Mouse (Mus musculus): ENCODE results near the gene Rbm45. TPM values are rescaled to one million over a fixed set of nuclear protein-coding genes. Genes with fewer than 3 reads are reported as not detected.

Gene Rbm45
- polyA plus RNA-seq (2014; fragmentation: Nextera tagmentation; extraction: Ambion mirVana), result 15.9 and 17.1 TPM in 2 replicates

DNA sequence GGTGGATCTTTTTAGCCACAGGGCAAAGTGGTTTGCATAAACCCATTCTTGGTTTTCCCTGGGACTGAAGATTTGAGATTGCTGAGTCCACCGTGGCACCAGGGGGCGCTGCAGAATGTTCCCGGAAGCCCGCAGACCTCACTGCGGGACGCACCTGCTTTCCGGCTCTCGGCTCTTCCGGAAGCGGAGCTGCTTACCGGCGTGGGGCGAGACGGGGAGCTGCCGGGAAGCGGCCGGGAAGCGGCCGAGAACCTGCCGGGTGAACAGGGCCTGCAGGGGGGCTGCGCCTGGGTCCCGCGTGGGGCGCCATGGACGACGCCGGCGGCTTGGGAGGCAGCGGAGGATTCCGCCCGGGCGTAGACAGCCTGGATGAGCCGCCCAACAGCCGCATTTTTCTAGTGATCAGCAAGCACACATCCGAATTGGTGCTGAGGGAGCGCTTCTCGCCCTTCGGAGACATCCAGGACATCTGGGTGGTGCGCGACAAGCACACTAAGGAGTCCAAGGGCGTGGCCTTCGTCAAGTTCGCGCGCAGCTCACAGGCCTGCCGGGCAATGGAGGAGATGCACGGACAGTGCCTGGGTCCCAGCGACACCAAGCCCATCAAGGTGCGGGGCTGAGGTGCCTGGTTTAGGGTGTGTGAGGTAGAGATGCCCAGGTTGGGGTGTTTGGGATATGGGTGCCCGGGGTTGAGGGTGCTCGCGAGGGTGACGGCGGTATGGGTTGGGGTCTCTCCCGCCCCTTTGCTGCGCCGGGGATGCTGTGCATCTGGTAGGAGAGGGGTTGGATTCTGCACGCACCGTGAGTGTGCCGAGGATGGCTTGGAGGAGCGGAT, at the start of gene Rbm45:
Rbm45 (plus strand) TSS at position 164 of the 835 bp plus-strand sequence.
- peak within 1 kb of the TSS; percentile 83 for H3K4me2 ChIP-seq (replicated peaks)
- peaks cover 10% of the 10 kb centered on the region for H3K4me1 ChIP-seq (replicated peaks; ENCODE audit: control insufficient read depth, insufficient read depth, low read length)
- WGBS, result 0% methylated on average over 61 of the region's 61 CpGs
- H3K27ac ChIP-seq, result peak within 1 kb of the TSS; percentile 47; the same call in 1 of the 2 replicates
- peaks cover 33% of the 10 kb centered on the region for H3K36me3 ChIP-seq (replicated peaks; ENCODE audit: control insufficient read depth, insufficient read depth)
- peak within 1 kb of the TSS; percentile 80 for H3K4me3 ChIP-seq (replicated peaks; ENCODE audit: low read length)
- no peaks in the 10 kb centered on the region for H3K9me3 ChIP-seq (ENCODE audit: control insufficient read depth, low read length)
- DNase-seq (ENCODE audit: low spot score), result peak; percentile 94
- no peaks in the 10 kb centered on the region for H3K27me3 ChIP-seq (ENCODE audit: control insufficient read depth, insufficient read depth, low read length)
- ATAC-seq (ENCODE audit: low FRiP score), result peak; percentile 89
- H3K9ac ChIP-seq, result peak within 1 kb of the TSS; percentile 83

DNA sequence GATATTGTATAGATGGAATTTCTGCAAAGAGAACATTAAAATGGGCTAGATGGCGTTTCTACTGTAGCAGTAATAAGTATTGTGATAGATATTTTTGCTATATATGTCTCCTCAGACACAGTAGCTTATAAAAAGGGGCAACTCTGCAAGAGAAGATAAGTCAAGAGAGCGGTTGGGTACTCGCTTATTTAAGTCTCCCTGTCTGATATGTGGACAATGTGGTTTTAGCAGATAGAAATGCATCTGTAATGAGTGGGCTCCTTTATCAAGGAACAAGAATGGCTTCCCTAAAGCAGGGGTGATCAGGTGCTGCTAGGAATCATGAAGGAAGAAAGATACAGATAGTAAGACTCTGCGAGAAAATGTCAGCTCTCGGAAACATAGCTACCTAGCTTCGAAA, 49.4 kb upstream of the Rbm45 start:
- no peaks in the 10 kb centered on the region for H3K27me3 ChIP-seq (ENCODE audit: control insufficient read depth, insufficient read depth, low read length)
- no peaks in the 10 kb centered on the region for H3K4me1 ChIP-seq (replicated peaks; ENCODE audit: control insufficient read depth, insufficient read depth, low read length)
- 90% methylated on average over 6 of the region's 6 CpGs for WGBS
- no peak overlapping the region for H3K27ac ChIP-seq
- no peaks in the 10 kb centered on the region for H3K36me3 ChIP-seq (replicated peaks; ENCODE audit: control insufficient read depth, insufficient read depth)
- DNase-seq (ENCODE audit: low spot score) (no peak), ATAC-seq (ENCODE audit: low FRiP score) (no peak)
- no peak overlapping the region for H3K9ac ChIP-seq
- H3K4me2 ChIP-seq (replicated peaks), result no peak overlapping the region
- H3K9me3 ChIP-seq (ENCODE audit: control insufficient read depth, low read length), result no peaks in the 10 kb centered on the region
- no peak overlapping the region for H3K4me3 ChIP-seq (replicated peaks; ENCODE audit: low read length)

DNA sequence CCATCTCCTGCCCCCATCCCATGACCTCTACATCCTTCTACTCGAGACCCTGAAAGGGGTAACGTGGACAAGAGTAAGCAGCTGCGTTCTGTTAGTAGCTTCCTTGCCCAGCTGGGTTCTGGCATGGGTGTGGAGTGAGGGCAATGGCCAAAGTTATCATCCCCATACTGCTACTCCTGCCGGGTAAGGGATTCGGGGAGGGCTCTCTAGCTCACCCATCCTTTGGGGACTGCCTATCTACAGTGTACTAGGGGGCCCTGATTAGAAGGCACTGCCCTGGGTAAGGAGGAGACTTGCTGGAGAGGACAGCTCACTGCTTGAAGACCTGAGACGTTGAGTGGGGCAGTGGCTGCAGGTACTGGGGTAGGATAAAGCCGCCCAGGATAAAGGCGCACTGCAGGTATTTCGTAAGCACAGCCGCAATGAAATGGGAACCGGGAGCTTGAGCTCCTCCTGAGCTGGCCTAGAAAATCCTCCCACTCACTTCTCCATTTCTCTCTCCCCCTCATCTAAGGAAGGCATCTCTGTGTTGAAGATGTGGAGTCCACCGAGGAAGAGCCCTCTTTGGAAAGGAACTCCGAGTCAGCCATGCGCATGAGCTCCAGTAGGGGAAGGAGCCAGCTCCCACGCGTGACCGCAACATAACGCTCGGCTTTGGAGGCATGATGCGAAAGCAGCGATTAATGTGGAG, 46.5 kb upstream of the Rbm45 start:
- no peaks in the 10 kb centered on the region for H3K27me3 ChIP-seq (ENCODE audit: control insufficient read depth, insufficient read depth, low read length)
- H3K4me2 ChIP-seq (replicated peaks), result no peak overlapping the region
- no peaks in the 10 kb centered on the region for H3K4me1 ChIP-seq (replicated peaks; ENCODE audit: control insufficient read depth, insufficient read depth, low read length)
- WGBS, result 88% methylated on average over 21 of the region's 21 CpGs
- no peaks in the 10 kb centered on the region for H3K9me3 ChIP-seq (ENCODE audit: control insufficient read depth, low read length)
- H3K36me3 ChIP-seq (replicated peaks; ENCODE audit: control insufficient read depth, insufficient read depth), result no peaks in the 10 kb centered on the region
- no peak overlapping the region for H3K27ac ChIP-seq
- H3K9ac ChIP-seq, result no peak overlapping the region
- no peak for DNase-seq (ENCODE audit: low spot score)
- ATAC-seq (ENCODE audit: low FRiP score), result no peak
- no peak overlapping the region for H3K4me3 ChIP-seq (replicated peaks; ENCODE audit: low read length)

DNA sequence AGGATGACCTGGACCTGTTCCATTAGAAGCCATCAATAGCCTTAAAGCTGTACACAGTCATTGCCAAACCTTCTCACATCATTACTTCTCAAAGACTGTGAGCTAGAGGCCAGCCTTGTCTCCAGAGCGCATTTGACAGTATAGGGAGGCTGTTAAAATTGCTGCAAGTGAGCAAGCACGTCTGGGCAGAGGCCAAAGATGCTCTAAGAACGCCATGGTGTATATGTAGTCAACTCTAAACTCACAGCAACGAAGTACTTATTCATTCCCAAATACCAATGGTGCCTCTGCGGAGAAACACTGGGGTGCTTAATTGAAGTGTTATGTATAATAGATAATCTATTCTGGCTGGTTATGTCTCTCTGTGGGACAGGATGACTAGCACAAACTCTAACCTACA, 45.3 kb upstream of the Rbm45 start:
- no peak for DNase-seq (ENCODE audit: low spot score)
- Histone ChIP-seq H3K4me1 (replicated peaks; ENCODE audit: control insufficient read depth, insufficient read depth, low read length) (no peaks in the 10 kb centered on the region), H3K27ac (no peak overlapping the region), H3K9ac (no peak overlapping the region), H3K4me3 (replicated peaks; ENCODE audit: low read length) (no peak overlapping the region), H3K27me3 (ENCODE audit: control insufficient read depth, insufficient read depth, low read length) (no peaks in the 10 kb centered on the region), H3K9me3 (ENCODE audit: control insufficient read depth, low read length) (no peaks in the 10 kb centered on the region), H3K4me2 (replicated peaks) (no peak overlapping the region), H3K36me3 (replicated peaks; ENCODE audit: control insufficient read depth, insufficient read depth) (no peaks in the 10 kb centered on the region)
- ATAC-seq (ENCODE audit: low FRiP score), result no peak
- WGBS, result 80% methylated on average over 5 of the region's 5 CpGs

DNA sequence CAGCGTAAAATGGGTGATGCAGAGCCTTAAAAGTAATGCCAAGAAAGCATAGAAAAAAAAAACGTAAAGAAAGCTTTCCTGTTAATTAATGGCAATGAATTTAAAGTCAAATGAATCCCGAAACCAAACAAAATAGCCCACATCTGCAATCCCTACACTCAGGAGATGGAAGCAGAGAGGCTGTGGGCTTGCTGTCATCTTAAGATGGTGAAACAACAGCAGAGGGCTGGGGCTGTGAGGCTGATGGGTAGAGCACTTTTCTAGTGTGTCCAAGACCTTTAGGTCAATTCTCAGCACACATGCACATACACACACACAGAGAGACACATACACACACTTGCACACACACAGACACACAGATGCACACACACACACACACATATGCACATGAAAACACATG, 43.6 kb upstream of the Rbm45 start:
- Histone ChIP-seq H3K9ac (no peak overlapping the region), H3K9me3 (ENCODE audit: control insufficient read depth, low read length) (no peaks in the 10 kb centered on the region), H3K4me1 (replicated peaks; ENCODE audit: control insufficient read depth, insufficient read depth, low read length) (no peaks in the 10 kb centered on the region), H3K27ac (no peak overlapping the region), H3K36me3 (replicated peaks; ENCODE audit: control insufficient read depth, insufficient read depth) (no peaks in the 10 kb centered on the region), H3K4me3 (replicated peaks; ENCODE audit: low read length) (no peak overlapping the region), H3K27me3 (ENCODE audit: control insufficient read depth, insufficient read depth, low read length) (no peaks in the 10 kb centered on the region), H3K4me2 (replicated peaks) (no peak overlapping the region)
- ATAC-seq (ENCODE audit: low FRiP score), result no peak
- WGBS, result 94% methylated on average over 3 of the region's 3 CpGs
- DNase-seq (ENCODE audit: low spot score), result no peak

DNA sequence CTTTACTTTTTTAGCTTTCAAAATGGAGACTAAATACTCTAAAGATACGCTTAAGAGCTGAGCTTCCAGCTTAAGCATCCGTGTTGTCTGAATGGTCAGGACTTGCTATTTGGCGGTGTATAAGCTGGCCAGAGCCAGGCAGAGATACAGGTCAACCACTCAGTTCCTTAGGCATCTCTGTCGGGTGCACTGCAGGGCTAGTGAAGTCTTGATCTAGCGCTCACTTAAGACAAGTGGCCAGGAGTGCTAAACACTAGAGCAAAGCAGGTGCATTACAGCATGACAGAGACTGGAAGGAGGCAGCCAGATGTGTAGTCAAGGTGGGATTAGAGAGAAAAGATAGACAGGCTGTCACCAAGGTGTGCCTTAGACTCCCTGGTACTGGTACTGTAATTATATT, 39.7 kb upstream of the Rbm45 start:
- H3K27ac ChIP-seq, result no peak overlapping the region
- ATAC-seq (ENCODE audit: low FRiP score) (no peak), DNase-seq (ENCODE audit: low spot score) (no peak)
- no peak overlapping the region for H3K9ac ChIP-seq
- no peaks in the 10 kb centered on the region for H3K4me1 ChIP-seq (replicated peaks; ENCODE audit: control insufficient read depth, insufficient read depth, low read length)
- no peaks in the 10 kb centered on the region for H3K36me3 ChIP-seq (replicated peaks; ENCODE audit: control insufficient read depth, insufficient read depth)
- WGBS, result 88% methylated on average over 5 of the region's 5 CpGs
- no peaks in the 10 kb centered on the region for H3K27me3 ChIP-seq (ENCODE audit: control insufficient read depth, insufficient read depth, low read length)
- H3K4me3 ChIP-seq (replicated peaks; ENCODE audit: low read length), result no peak overlapping the region
- H3K9me3 ChIP-seq (ENCODE audit: control insufficient read depth, low read length), result no peaks in the 10 kb centered on the region
- no peak overlapping the region for H3K4me2 ChIP-seq (replicated peaks)

DNA sequence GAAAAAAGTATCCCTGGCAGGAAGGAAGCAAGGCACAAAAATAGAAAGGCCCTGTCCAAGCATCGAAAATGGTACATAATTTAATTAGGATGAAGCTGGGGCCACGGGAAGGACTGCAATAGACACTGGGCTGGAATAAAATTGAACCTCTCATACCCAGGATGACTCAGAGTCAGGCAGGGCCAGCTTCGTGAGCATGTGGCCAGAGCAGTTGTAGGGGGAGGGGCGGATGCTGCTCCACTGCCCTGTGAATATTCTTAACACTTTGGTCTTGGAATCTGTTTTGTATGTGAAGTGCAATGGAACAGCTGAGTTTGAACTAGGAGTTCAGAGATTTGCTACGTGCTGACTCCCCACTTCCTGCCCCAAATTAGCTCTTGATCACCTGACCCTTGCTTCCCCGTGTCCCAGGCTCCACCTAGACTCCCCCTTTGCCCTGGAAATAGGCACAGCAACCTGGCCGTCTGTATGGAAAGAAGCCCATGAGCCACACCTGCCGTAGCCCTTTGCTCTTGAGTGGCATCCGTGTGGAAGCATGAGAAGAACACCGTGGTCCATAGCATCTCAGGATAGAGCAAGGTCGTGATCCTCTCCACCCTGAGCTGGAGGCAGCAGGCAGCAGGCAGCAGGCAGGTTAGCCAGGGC, 37.5 kb upstream of the Rbm45 start:
- Histone ChIP-seq H3K4me1 (replicated peaks; ENCODE audit: control insufficient read depth, insufficient read depth, low read length) (no peaks in the 10 kb centered on the region), H3K4me2 (replicated peaks) (no peak overlapping the region), H3K27ac (no peak overlapping the region), H3K9me3 (ENCODE audit: control insufficient read depth, low read length) (no peaks in the 10 kb centered on the region), H3K27me3 (ENCODE audit: control insufficient read depth, insufficient read depth, low read length) (no peaks in the 10 kb centered on the region), H3K36me3 (replicated peaks; ENCODE audit: control insufficient read depth, insufficient read depth) (no peaks in the 10 kb centered on the region), H3K9ac (no peak overlapping the region), H3K4me3 (replicated peaks; ENCODE audit: low read length) (no peak overlapping the region)
- DNase-seq (ENCODE audit: low spot score) (no peak), ATAC-seq (ENCODE audit: low FRiP score) (no peak)
- WGBS, result 76% methylated on average over 11 of the region's 11 CpGs

DNA sequence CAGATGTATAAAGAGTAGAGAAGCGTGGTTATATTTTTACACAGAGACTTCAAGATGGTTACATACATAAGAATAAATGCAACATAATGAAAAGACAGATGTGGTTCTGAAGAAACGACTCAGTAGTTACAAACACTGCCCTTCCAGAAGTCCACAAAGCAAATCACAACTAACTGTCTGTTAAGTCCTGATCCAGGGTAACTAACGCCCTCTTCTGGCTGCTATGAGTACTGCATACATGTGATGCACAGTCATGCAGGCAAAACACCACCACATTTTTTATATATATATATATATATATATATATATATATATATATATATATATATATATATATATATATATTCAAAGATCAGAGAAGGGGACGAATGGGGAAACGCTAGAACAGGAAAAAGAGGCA, 35.2 kb upstream of the Rbm45 start:
- H3K9ac ChIP-seq, result no peak overlapping the region
- 81% methylated on average over 5 of the region's 5 CpGs for WGBS
- DNase-seq (ENCODE audit: low spot score) (no peak), ATAC-seq (ENCODE audit: low FRiP score) (no peak)
- H3K4me1 ChIP-seq (replicated peaks; ENCODE audit: control insufficient read depth, insufficient read depth, low read length), result peaks cover 7% of the 10 kb centered on the region; the same call in 1 of the 2 replicates
- no peak overlapping the region for H3K4me3 ChIP-seq (replicated peaks; ENCODE audit: low read length)
- peaks cover 10% of the 10 kb centered on the region; the same call in 1 of the 2 replicates for H3K27me3 ChIP-seq (ENCODE audit: control insufficient read depth, insufficient read depth, low read length)
- H3K9me3 ChIP-seq (ENCODE audit: control insufficient read depth, low read length), result no peaks in the 10 kb centered on the region
- no peaks in the 10 kb centered on the region for H3K36me3 ChIP-seq (replicated peaks; ENCODE audit: control insufficient read depth, insufficient read depth)
- no peak overlapping the region for H3K4me2 ChIP-seq (replicated peaks)
- no peak overlapping the region for H3K27ac ChIP-seq
